In the genomic region with DNA sequence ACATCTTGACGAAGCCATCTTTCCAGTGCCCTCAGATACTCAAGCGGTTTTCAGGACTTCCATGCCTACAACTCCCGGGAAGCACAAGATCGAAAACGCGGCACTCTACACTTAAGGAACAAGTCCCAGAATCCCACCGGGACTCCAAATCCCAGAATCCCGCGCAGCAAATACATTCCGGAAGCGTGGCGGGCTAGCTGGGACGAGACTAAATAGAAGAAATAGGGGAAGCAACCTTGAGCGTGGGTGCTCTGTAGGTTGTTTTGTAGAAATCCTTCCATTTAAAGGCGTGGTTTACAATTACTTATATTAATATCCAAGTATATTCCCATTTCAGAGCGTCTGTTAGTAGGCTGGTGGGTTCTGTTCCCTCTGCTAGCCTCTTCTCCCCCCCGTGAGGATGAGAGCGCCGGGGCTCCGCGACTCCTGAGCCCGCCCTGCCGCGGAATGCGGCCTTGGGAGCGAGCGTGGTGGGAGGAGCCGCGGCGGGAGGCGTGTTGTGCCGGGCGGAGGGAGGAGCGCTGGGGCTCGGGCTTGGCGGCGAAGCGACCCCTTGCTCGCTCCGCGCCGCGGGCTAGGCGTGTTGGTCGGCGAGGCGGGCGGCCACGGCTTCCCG, we compare ENCODE assay signal across 8 mouse cellular contexts. TPM values are rescaled to one million over a fixed set of nuclear protein-coding genes. Genes with fewer than 3 reads are reported as not detected.
DNase-seq lines count a peak whose midpoint lies in the region; ATAC-seq and TF ChIP-seq lines count a peak whose summit lies in the region.

Gene Prkci (plus strand): TSS at position 465 of the 616 bp plus-strand sequence.

- TF ChIP-seq EP300 in heart, adult 2 months (IDR thresholded peaks at IDR 0.05; ENCODE audit: insufficient read depth, low read depth, low read length): 0 out of 2 replicates have a peak, but pooled peaks have one; percentile 11

- peak; percentile 98 for DNase-seq in 3T3-L1 (ENCODE audit: low read depth, low spot score)
- peak; percentile 72 to 85 for DNase-seq in adrenal gland, postnatal 4 days (ENCODE audit: low spot score in 2 of 2)
- DNase-seq in embryonic facial prominence, embryonic 14.5 days (ENCODE audit: low spot score): peak; percentile 99
- peak; percentile 96 to 97 for DNase-seq in heart, adult 2 months
- peak; percentile 90 to 92 for DNase-seq in kidney, adult 8-10 months
- DNase-seq in spleen, postnatal 10 days (ENCODE audit: low spot score in 2 of 2): peak; percentile 86 to 94

- no peaks in the 10 kb centered on the region for H3K36me3 ChIP-seq in embryonic facial prominence, embryonic 14.5 days (ENCODE audit: control insufficient read depth, insufficient read depth, low read length)
- peaks cover 2% of the 10 kb centered on the region; the same call in 1 of the 2 replicates for H3K36me3 ChIP-seq in heart, adult 2 months (ENCODE audit: control insufficient read depth, insufficient read depth, low read length)
- H3K36me3 ChIP-seq in limb, embryonic 13.5 days: no peaks in the 10 kb centered on the region
- H3K36me3 ChIP-seq in midbrain, embryonic 16.5 days (ENCODE audit: control insufficient read depth, insufficient read depth, low read length): no peaks in the 10 kb centered on the region

- H3K9me3 ChIP-seq in embryonic facial prominence, embryonic 14.5 days (ENCODE audit: control insufficient read depth, low read length): no peaks in the 10 kb centered on the region
- H3K9me3 ChIP-seq in limb, embryonic 13.5 days: no peaks in the 10 kb centered on the region
- H3K9me3 ChIP-seq in midbrain, embryonic 16.5 days (replicated peaks; ENCODE audit: control insufficient read depth, low read length, poor library complexity, severe bottlenecking): no peaks in the 10 kb centered on the region

- WGBS in embryonic facial prominence, embryonic 14.5 days: 0% methylated on average over 40 of the region's 50 CpGs
- under 1% methylated on average over 50 of the region's 50 CpGs for WGBS in heart, adult 2 months
- WGBS in limb, embryonic 13.5 days: under 1% methylated on average over 43 of the region's 50 CpGs
- 0% methylated on average over 50 of the region's 50 CpGs for WGBS in midbrain, embryonic 16.5 days

- H3K4me1 ChIP-seq in embryonic facial prominence, embryonic 14.5 days (ENCODE audit: control insufficient read depth, insufficient read depth, low read length): peaks cover 18% of the 10 kb centered on the region
- peaks cover 4% of the 10 kb centered on the region for H3K4me1 ChIP-seq in heart, adult 2 months (ENCODE audit: control insufficient read depth, insufficient read depth, low read length)
- H3K4me1 ChIP-seq in limb, embryonic 13.5 days: peaks cover 40% of the 10 kb centered on the region
- peaks cover 18% of the 10 kb centered on the region for H3K4me1 ChIP-seq in midbrain, embryonic 16.5 days (ENCODE audit: control insufficient read depth, insufficient read depth, low read length)

- peak within 1 kb of the TSS; percentile 63 for H3K4me2 ChIP-seq in embryonic facial prominence, embryonic 14.5 days (ENCODE audit: low read depth, low read length)
- peak within 1 kb of the TSS; percentile 74 for H3K4me2 ChIP-seq in limb, embryonic 13.5 days (replicated peaks)
- peak within 1 kb of the TSS; percentile 68 for H3K4me2 ChIP-seq in midbrain, embryonic 16.5 days (ENCODE audit: low read length)

- peak; percentile 97 for ATAC-seq in embryonic facial prominence, embryonic 14.5 days (ENCODE audit: low read depth)
- ATAC-seq in limb, embryonic 13.5 days (ENCODE audit: low FRiP score, low read depth): peak; percentile 97
- peak; percentile 99 for ATAC-seq in midbrain, embryonic 16.5 days

- no peaks in the 10 kb centered on the region for H3K27me3 ChIP-seq in embryonic facial prominence, embryonic 14.5 days (replicated peaks; ENCODE audit: control insufficient read depth, insufficient read depth, low read length)
- no peaks in the 10 kb centered on the region for H3K27me3 ChIP-seq in heart, adult 2 months (ENCODE audit: control insufficient read depth, insufficient read depth, low read length)
- H3K27me3 ChIP-seq in limb, embryonic 13.5 days: no peaks in the 10 kb centered on the region
- no peaks in the 10 kb centered on the region for H3K27me3 ChIP-seq in midbrain, embryonic 16.5 days (ENCODE audit: control insufficient read depth, insufficient read depth, low read depth, low read length)

- H3K4me3 ChIP-seq in embryonic facial prominence, embryonic 14.5 days (ENCODE audit: low read depth, low read length): peak within 1 kb of the TSS; percentile 89
- peak within 1 kb of the TSS; percentile 82 for H3K4me3 ChIP-seq in heart, adult 2 months
- peak within 1 kb of the TSS; percentile 85 for H3K4me3 ChIP-seq in limb, embryonic 13.5 days
- peak within 1 kb of the TSS; percentile 89 for H3K4me3 ChIP-seq in midbrain, embryonic 16.5 days (ENCODE audit: low read depth, low read length)

- peaks cover 2% of the 10 kb centered on the region; the same call in 1 of the 2 replicates for H3K79me2 ChIP-seq in heart, adult 2 months (replicated peaks; ENCODE audit: control insufficient read depth, insufficient read depth, low read length)

- TF ChIP-seq POLR2A in heart, adult 2 months (IDR thresholded peaks at IDR 0.05; ENCODE audit: insufficient read depth, low read depth, low read length): peak; percentile 75

- intact Hi-C loops in heart, adult 2 months (cut with DNase I): loop anchor here (2.0 to 5.0 kb wide), 2 partner anchors 27 to 62 kb away; partner anchors contain the start of gene Phc3

- H3K27ac ChIP-seq in embryonic facial prominence, embryonic 14.5 days (replicated peaks; ENCODE audit: low read depth, low read length): peak within 1 kb of the TSS; percentile 80
- H3K27ac ChIP-seq in heart, adult 2 months: peak within 1 kb of the TSS; percentile 98
- peak within 1 kb of the TSS; percentile 69 for H3K27ac ChIP-seq in limb, embryonic 13.5 days
- H3K27ac ChIP-seq in midbrain, embryonic 16.5 days (ENCODE audit: low read length): peak within 1 kb of the TSS; percentile 83

- TF ChIP-seq CTCF in heart, adult 2 months (IDR thresholded peaks at IDR 0.05): no peak

- peak within 1 kb of the TSS; percentile 90 for H3K9ac ChIP-seq in embryonic facial prominence, embryonic 14.5 days (ENCODE audit: low read depth, low read length)
- peak within 1 kb of the TSS; percentile 89 for H3K9ac ChIP-seq in heart, adult 2 months (ENCODE audit: low read depth, low read length)
- H3K9ac ChIP-seq in limb, embryonic 13.5 days: peak within 1 kb of the TSS; percentile 92
- peak within 1 kb of the TSS; percentile 87 for H3K9ac ChIP-seq in midbrain, embryonic 16.5 days (ENCODE audit: low read depth, low read length)

RNA-seq across cellular contexts. Expression of gene Prkci, which starts in this region (rescaled TPM):
- total RNA-seq in adrenal gland, postnatal 4 days (2021): 10 to 100 TPM; 49.9 to 60.4 TPM
- 38.8 and 40.6 TPM in 2 replicates for polyA plus RNA-seq in embryonic facial prominence, embryonic 14.5 days (2014; fragmentation: Nextera tagmentation; extraction: Ambion mirVana)
- total RNA-seq in heart, adult 2 months (2021): 10 to 100 TPM in 1 of 2 experiments, 1 to 10 TPM in 1; 7.9 to 13.7 TPM
- polyA plus RNA-seq in heart, adult 2 months (2012; rRNA removed): 6.4 and 13.1 TPM in 2 replicates
- 34.0 and 35.5 TPM in 2 replicates for polyA plus RNA-seq in limb, embryonic 13.5 days (2015; fragmentation: Nextera tagmentation; extraction: Ambion mirVana)
- 25.4 and 25.5 TPM in 2 replicates for polyA plus RNA-seq in midbrain, embryonic 16.5 days (2015; fragmentation: Nextera tagmentation; extraction: Ambion mirVana)

Comparison
In these comparisons a context has a peak if more than half of its experiments do, and no peak if none do; other contexts are left out.
1. Peak in every context shown above with its lines: DNase-seq, ATAC-seq, H3K4me3 ChIP-seq and H3K27ac ChIP-seq.